Mouse (Mus musculus) hindbrain, embryonic 12.5 days (tissue): Measurements from ENCODE around the gene Fam185a. TPM values are rescaled to one million over a fixed set of nuclear protein-coding genes. Genes with fewer than 3 reads are reported as not detected.

Source experiments
- ATAC-seq: fragments of 200-750 bp; cut with Nextera tagmentation; 2 replicates; pipeline ENCODE4 v1.8.0; 2017; ENCODE audit warnings: moderate TSS enrichment; ENCODE audit not compliant: low FRiP score
- H3K27ac ChIP-seq: fragments of 300-500 bp; sonication (generic); 2 replicates; pipeline ENCODE4 v1.5.1; 2016; ENCODE audit warnings: mild to moderate bottlenecking
- H3K27me3 ChIP-seq: fragments of 300-500 bp; sonication (generic); 2 replicates; pipeline ENCODE4 v1.6.1; 2016; ENCODE audit warnings: mild to moderate bottlenecking
- H3K36me3 ChIP-seq: fragments of 300-500 bp; sonication (generic); 2 replicates; pipeline ENCODE4 v1.6.1; 2016; ENCODE audit warnings: mild to moderate bottlenecking
- H3K4me1 ChIP-seq: fragments of 300-500 bp; sonication (generic); 2 replicates; pipeline ENCODE4 v1.6.1; 2016
- H3K4me2 ChIP-seq: fragments of 300-500 bp; sonication (generic); replicated peaks from 2 replicates; pipeline ENCODE4 v1.6.1; 2016; ENCODE audit warnings: mild to moderate bottlenecking
- H3K4me3 ChIP-seq: fragments of 300-500 bp; sonication (generic); 2 replicates; pipeline ENCODE4 v1.5.1; 2016; ENCODE audit warnings: mild to moderate bottlenecking
- H3K9ac ChIP-seq: fragments of 300-500 bp; sonication (generic); 2 replicates; pipeline ENCODE4 v1.6.1; 2016; ENCODE audit warnings: mild to moderate bottlenecking, moderate library complexity
- H3K9me3 ChIP-seq: fragments of 300-500 bp; sonication (generic); replicated peaks from 2 replicates; pipeline ENCODE4 v1.6.1; 2016; ENCODE audit warnings: mild to moderate bottlenecking
- WGBS: fragments of 180-500 bp; shearing (Covaris S2); methylation state at CpG from one replicate; pipeline ENCODE4 v1.1.7; 2016; 5-methylcytosine and 5-hydroxymethylcytosine counted together
- polyA plus RNA-seq: library from polyadenylated mRNA; unstranded; fragments of >200 nt; fragmentation: Nextera tagmentation; extraction: Ambion mirVana; gene quantifications from 2 replicates; pipeline ENCODE4 v1.2.1, GENCODE M21; 2016

The Fam185a gene
- polyA plus RNA-seq, result 5.4 and 5.7 TPM in 2 replicates

- H3K4me1 ChIP-seq, result peaks cover 12% of the 10 kb centered on the region; the same call in 1 of the 2 replicates
- H3K27me3 ChIP-seq, result no peaks in the 10 kb centered on the region
- no peaks in the 10 kb centered on the region for H3K9me3 ChIP-seq
- H3K27ac ChIP-seq, result no peak within 1 kb of the TSS
- under 1% methylated on average over 68 of the region's 68 CpGs for WGBS
- ATAC-seq, result peak; percentile 100
- peak within 1 kb of the TSS; percentile 71 for H3K9ac ChIP-seq
- H3K4me2 ChIP-seq, result peak within 1 kb of the TSS; percentile 86
- H3K4me3 ChIP-seq, result peak within 1 kb of the TSS; percentile 75
- H3K36me3 ChIP-seq, result no peaks in the 10 kb centered on the region
Observed at GRCm38 (mm10) chr5:21424614-21425602, at the start of gene Fam185a, which contains the start of gene Ccdc146. Gene Fam185a (plus strand): TSS chr5:21424958. Gene Ccdc146 (minus strand): TSS chr5:21424677.

GRCm38 (mm10) chr5:21376935-21377334 lies 47.8 kb upstream of the Fam185a start:
- no peak for ATAC-seq
- Histone ChIP-seq H3K9ac (no peak overlapping the region), H3K27me3 (no peaks in the 10 kb centered on the region), H3K4me1 (peaks cover 3% of the 10 kb centered on the region; the same call in 1 of the 2 replicates), H3K4me3 (no peak overlapping the region), H3K4me2 (no peak overlapping the region), H3K9me3 (no peaks in the 10 kb centered on the region), H3K36me3 (no peaks in the 10 kb centered on the region), H3K27ac (no peak overlapping the region)
- WGBS, result 67% methylated on average over 4 of the region's 4 CpGs

- ATAC-seq, result no peak
- H3K4me1 ChIP-seq, result 0 out of 2 replicates have a peak, but pooled peaks cover 3% of the 10 kb centered on the region
Observed at GRCm38 (mm10) chr5:21378397-21378796, 46.4 kb upstream of the Fam185a start.

GRCm38 (mm10) chr5:21381986-21382385 lies 42.8 kb upstream of the Fam185a start:
- Histone ChIP-seq H3K4me3 (no peak overlapping the region), H3K27ac (no peak overlapping the region), H3K9me3 (no peaks in the 10 kb centered on the region), H3K4me1 (0 out of 2 replicates have a peak, but pooled peaks cover 8% of the 10 kb centered on the region), H3K27me3 (no peaks in the 10 kb centered on the region), H3K36me3 (no peaks in the 10 kb centered on the region), H3K9ac (no peak overlapping the region), H3K4me2 (no peak overlapping the region)
- 73% methylated on average over 6 of the region's 6 CpGs for WGBS
- ATAC-seq, result no peak

More at GRCm38 (mm10) chr5:21378397-21378796, 46.4 kb upstream of the Fam185a start:
- Histone ChIP-seq H3K27ac (no peak overlapping the region), H3K27me3 (no peaks in the 10 kb centered on the region), H3K9me3 (no peaks in the 10 kb centered on the region), H3K4me3 (no peak overlapping the region), H3K4me2 (no peak overlapping the region), H3K9ac (no peak overlapping the region), H3K36me3 (no peaks in the 10 kb centered on the region)
- 80% methylated on average over 2 of the region's 2 CpGs for WGBS

- ATAC-seq, result no peak
- 0 out of 2 replicates have a peak, but pooled peaks cover 8% of the 10 kb centered on the region for H3K4me1 ChIP-seq
- no peak overlapping the region for H3K4me3 ChIP-seq
- H3K9ac ChIP-seq, result no peak overlapping the region
- H3K27me3 ChIP-seq, result no peaks in the 10 kb centered on the region
- WGBS, result 63% methylated on average over 6 of the region's 6 CpGs
- no peak overlapping the region for H3K4me2 ChIP-seq
- no peaks in the 10 kb centered on the region for H3K9me3 ChIP-seq
- H3K27ac ChIP-seq, result no peak overlapping the region
- H3K36me3 ChIP-seq, result no peaks in the 10 kb centered on the region
Observed at GRCm38 (mm10) chr5:21382678-21383077, 42.1 kb upstream of the Fam185a start.

- Histone ChIP-seq H3K27ac (no peak overlapping the region), H3K9ac (no peak overlapping the region), H3K4me1 (0 out of 2 replicates have a peak, but pooled peaks cover 8% of the 10 kb centered on the region), H3K4me3 (no peak overlapping the region), H3K9me3 (no peaks in the 10 kb centered on the region), H3K27me3 (no peaks in the 10 kb centered on the region), H3K4me2 (no peak overlapping the region), H3K36me3 (no peaks in the 10 kb centered on the region)
- WGBS, result 41% methylated on average over 14 of the region's 14 CpGs
- no peak for ATAC-seq
Observed at GRCm38 (mm10) chr5:21383392-21384251, 41.1 kb upstream of the Fam185a start.

- Histone ChIP-seq H3K4me2 (no peak overlapping the region), H3K4me3 (no peak overlapping the region), H3K36me3 (no peaks in the 10 kb centered on the region), H3K27ac (no peak overlapping the region), H3K4me1 (0 out of 2 replicates have a peak, but pooled peaks cover 8% of the 10 kb centered on the region), H3K27me3 (no peaks in the 10 kb centered on the region), H3K9me3 (no peaks in the 10 kb centered on the region), H3K9ac (no peak overlapping the region)
- WGBS, result 79% methylated on average over 13 of the region's 13 CpGs
- no peak for ATAC-seq
Observed at GRCm38 (mm10) chr5:21384252-21384960, 40.4 kb upstream of the Fam185a start.

GRCm38 (mm10) chr5:21384976-21385375 lies 39.8 kb upstream of the Fam185a start:
- Histone ChIP-seq H3K4me1 (0 out of 2 replicates have a peak, but pooled peaks cover 8% of the 10 kb centered on the region), H3K4me3 (no peak overlapping the region), H3K9me3 (no peaks in the 10 kb centered on the region), H3K9ac (no peak overlapping the region), H3K27ac (no peak overlapping the region), H3K4me2 (no peak overlapping the region), H3K27me3 (no peaks in the 10 kb centered on the region), H3K36me3 (no peaks in the 10 kb centered on the region)
- WGBS, result 94% methylated on average over 9 of the region's 9 CpGs
- no peak for ATAC-seq

GRCm38 (mm10) chr5:21386432-21386831 lies 38.3 kb upstream of the Fam185a start:
- H3K27ac ChIP-seq, result no peak overlapping the region
- H3K9me3 ChIP-seq, result no peaks in the 10 kb centered on the region
- 88% methylated on average over 4 of the region's 4 CpGs for WGBS
- H3K36me3 ChIP-seq, result no peaks in the 10 kb centered on the region
- no peak overlapping the region for H3K4me2 ChIP-seq
- ATAC-seq, result no peak
- H3K4me3 ChIP-seq, result no peak overlapping the region
- no peak overlapping the region for H3K9ac ChIP-seq
- H3K27me3 ChIP-seq, result no peaks in the 10 kb centered on the region
- H3K4me1 ChIP-seq, result 0 out of 2 replicates have a peak, but pooled peaks cover 8% of the 10 kb centered on the region

- Histone ChIP-seq H3K27ac (no peak overlapping the region), H3K9ac (no peak overlapping the region), H3K4me1 (0 out of 2 replicates have a peak, but pooled peaks cover 13% of the 10 kb centered on the region), H3K36me3 (no peaks in the 10 kb centered on the region), H3K4me2 (no peak overlapping the region), H3K4me3 (no peak overlapping the region), H3K9me3 (no peaks in the 10 kb centered on the region), H3K27me3 (no peaks in the 10 kb centered on the region)
- ATAC-seq, result no peak
Observed at GRCm38 (mm10) chr5:21387340-21387739, 37.4 kb upstream of the Fam185a start.

GRCm38 (mm10) chr5:21388855-21389254 lies 35.9 kb upstream of the Fam185a start:
- H3K9ac ChIP-seq, result no peak overlapping the region
- 78% methylated on average over 4 of the region's 4 CpGs for WGBS
- H3K36me3 ChIP-seq, result no peaks in the 10 kb centered on the region
- no peak overlapping the region for H3K4me3 ChIP-seq
- H3K4me1 ChIP-seq, result 0 out of 2 replicates have a peak, but pooled peaks cover 5% of the 10 kb centered on the region
- no peak for ATAC-seq
- no peaks in the 10 kb centered on the region for H3K27me3 ChIP-seq
- H3K4me2 ChIP-seq, result no peak overlapping the region
- no peaks in the 10 kb centered on the region for H3K9me3 ChIP-seq
- no peak overlapping the region for H3K27ac ChIP-seq
